In genomic region chr11:120254420-120254819, GRCm38 (mm10) we compare ENCODE assay signal across 9 mouse cellular contexts. TPM values are rescaled to one million over a fixed set of nuclear protein-coding genes. Genes with fewer than 3 reads are reported as not detected.
DNase-seq lines count a peak whose midpoint lies in the region; ATAC-seq and TF ChIP-seq lines count a peak whose summit lies in the region.
"Had no signal": no experiment of that assay in that cellular context is flagged by ENCODE, and none has a peak within 500 bp of the region (broad histone marks: within the 10 kb centered on the region; RNA-seq: fewer than 3 reads in every experiment).

No protein-coding gene starts in this region.

- WGBS in hindbrain, embryonic 15.5 days: 52% methylated on average over 11 of the region's 11 CpGs
- WGBS in stomach, embryonic 16.5 days: 77% methylated on average over 11 of the region's 11 CpGs

- no peak for TF ChIP-seq CTCF in gastrocnemius, adult 2 months (IDR thresholded peaks at IDR 0.05)

- H3K4me3 ChIP-seq in gastrocnemius, adult 2 months: peak overlapping the region; percentile 17; the same call in 1 of the 2 replicates
- no peak overlapping the region for H3K4me3 ChIP-seq in hindbrain, embryonic 15.5 days
- H3K4me3 ChIP-seq in stomach, embryonic 16.5 days (replicated peaks; ENCODE audit: low read length): no peak overlapping the region

- no peaks in the 10 kb centered on the region for H3K27me3 ChIP-seq in hindbrain, embryonic 15.5 days
- no peaks in the 10 kb centered on the region for H3K27me3 ChIP-seq in stomach, embryonic 16.5 days (ENCODE audit: control insufficient read depth, insufficient read depth, low read length)

- intact Hi-C loops in gastrocnemius, adult 2 months (cut with DNase I): no loop called here

- no peaks in the 10 kb centered on the region for H3K9me3 ChIP-seq in hindbrain, embryonic 15.5 days
- H3K9me3 ChIP-seq in stomach, embryonic 16.5 days (replicated peaks; ENCODE audit: control insufficient read depth, low read length): no peaks in the 10 kb centered on the region

- no peak overlapping the region for H3K4me2 ChIP-seq in hindbrain, embryonic 15.5 days
- no peak overlapping the region for H3K4me2 ChIP-seq in stomach, embryonic 16.5 days (ENCODE audit: low read depth, low read length)

- H3K27ac ChIP-seq in gastrocnemius, adult 2 months: peak overlapping the region; percentile 80
- peak overlapping the region; percentile 63 for H3K27ac ChIP-seq in hindbrain, embryonic 15.5 days (replicated peaks)
- no peak overlapping the region for H3K27ac ChIP-seq in stomach, embryonic 16.5 days (ENCODE audit: low read length)
- H3K27ac ChIP-seq: kidney, postnatal 0 days had no signal

- H3K9ac ChIP-seq in hindbrain, embryonic 15.5 days: no peak overlapping the region
- peak overlapping the region; percentile 22; the same call in 1 of the 2 replicates for H3K9ac ChIP-seq in stomach, embryonic 16.5 days (ENCODE audit: low read length)

- ATAC-seq in hindbrain, embryonic 15.5 days (ENCODE audit: low FRiP score, low read depth): no peak
- ATAC-seq in stomach, embryonic 16.5 days (ENCODE audit: insufficient read depth, low FRiP score): no peak
- ATAC-seq in erythroid progenitor cell, adult 5-6 weeks (replicated peaks; ENCODE audit: low FRiP score, poor library complexity, severe bottlenecking): no peak

- H3K36me3 ChIP-seq in hindbrain, embryonic 15.5 days: no peaks in the 10 kb centered on the region
- H3K36me3 ChIP-seq in stomach, embryonic 16.5 days (ENCODE audit: control insufficient read depth, insufficient read depth, low read length): no peaks in the 10 kb centered on the region

- H3K4me1 ChIP-seq in hindbrain, embryonic 15.5 days (replicated peaks): peaks cover 83% of the 10 kb centered on the region
- H3K4me1 ChIP-seq in stomach, embryonic 16.5 days (ENCODE audit: control insufficient read depth, insufficient read depth, low read length): peaks cover 75% of the 10 kb centered on the region

- peak; percentile 61 for DNase-seq in gastrocnemius, adult 2 months
- DNase-seq in gastrocnemius, adult 8-10 months (ENCODE audit: low spot score in 2 of 2): no peak
- DNase-seq in lung, postnatal 10 days: peak; percentile 27
- DNase-seq in lung, postnatal 4 days: no peak
- DNase-seq in right cerebral cortex, postnatal 4 days: no peak

RNA-seq across cellular contexts. Expression of gene Bahcc1, which starts 21.7 kb away (rescaled TPM):
- 1 to 10 TPM; 3.5 to 5.3 TPM for total RNA-seq in gastrocnemius, adult 2 months (2021)
- 1 to 10 TPM; 3.6 to 5.8 (median 4.7) TPM for total RNA-seq in gastrocnemius, adult 8-10 months (2022)
- 11.5 and 12.5 TPM in 2 replicates for polyA plus RNA-seq in hindbrain, embryonic 15.5 days (2015; fragmentation: Nextera tagmentation; extraction: Ambion mirVana)
- 4.5 and 5.6 TPM in 2 replicates for polyA plus RNA-seq in stomach, embryonic 16.5 days (2015; fragmentation: Nextera tagmentation; extraction: Ambion mirVana)
- total RNA-seq in erythroid progenitor cell, adult 5-6 weeks (2015; ENCODE audit: low replicate concordance): 2.5 and 2.9 TPM in 2 replicates
- total RNA-seq in erythroid progenitor cell, adult 5-6 weeks (2017; ENCODE audit: low replicate concordance): 1.4 TPM in 2 replicates

Comparison
In these comparisons a context has a peak if more than half of its experiments do, and no peak if none do; other contexts are left out.
1. DNase-seq: peak in gastrocnemius, adult 2 months (single experiment) and lung, postnatal 10 days (single experiment); none in gastrocnemius, adult 8-10 months (0 of 2), lung, postnatal 4 days (0 of 2) and right cerebral cortex, postnatal 4 days (single experiment).